Mouse (Mus musculus) heart, adult 2 months (tissue): Measurements from ENCODE around the gene Ubc.

Experiments used
- CTCF ChIP-seq: fragments of 200-600 bp; IDR thresholded peaks from 2 replicates; pipeline ENCODE4 v1.8.1; 2022; ENCODE audit warnings: antibody characterized with exemption, mild to moderate bottlenecking, moderate library complexity
- EP300 ChIP-seq: fragments of 200-500 bp; IDR thresholded peaks from 2 replicates; pipeline ENCODE4 v1.6.1; 2011; ENCODE audit warnings: low read depth, low read length, control low read depth; ENCODE audit not compliant: insufficient read depth
- POLR2A ChIP-seq: fragments of 200-500 bp; IDR thresholded peaks from 2 replicates; pipeline ENCODE4 v1.6.1; 2011; ENCODE audit warnings: mild to moderate bottlenecking, low read depth, low read length, control low read depth; ENCODE audit not compliant: insufficient read depth

GRCm38 (mm10) chr5:125426343-125426742 is 36.3 kb upstream of the Ubc start:
- TF ChIP-seq CTCF (no peak), EP300 (no peak), POLR2A (no peak)
